Mouse (Mus musculus) olfactory bulb, adult 2 months (tissue): Measurements from ENCODE around the gene Fam71b.

Source experiments
- CTCF ChIP-seq: fragments of 200-500 bp; IDR thresholded peaks from 2 replicates; pipeline ENCODE4 v1.5.1; 2012; ENCODE audit warnings: low read depth, mild to moderate bottlenecking, low read length, moderate library complexity; ENCODE audit not compliant: insufficient read depth
- POLR2A ChIP-seq: fragments of 200-500 bp; IDR thresholded peaks from 2 replicates; pipeline ENCODE4 v1.6.1; 2012; ENCODE audit warnings: mild to moderate bottlenecking, low read depth, low read length, moderate library complexity; ENCODE audit not compliant: insufficient read depth

GRCm38 (mm10) chr11:46446150-46446549, 49.8 kb downstream of the Fam71b start:
- TF ChIP-seq CTCF: no peak
- TF ChIP-seq POLR2A: no peak
